Mouse (Mus musculus) stomach, embryonic 14.5 days (tissue): ENCODE results near the gene Atp6v1e2. TPM values are rescaled to one million over a fixed set of nuclear protein-coding genes. Genes with fewer than 3 reads are reported as not detected.

ENCODE experiments used
- ATAC-seq: fragments of 200-750 bp; cut with Nextera tagmentation; 2 replicates; pipeline ENCODE4 v1.8.0; 2017; ENCODE audit warnings: low read depth, moderate TSS enrichment; ENCODE audit not compliant: insufficient number of reproducible peaks, insufficient read depth, low FRiP score
- H3K27ac ChIP-seq: fragments of 300-500 bp; sonication (generic); 2 replicates; pipeline ENCODE4 v1.5.1; 2014; ENCODE audit warnings: mild to moderate bottlenecking, low read length, moderate library complexity, mixed read lengths
- H3K27me3 ChIP-seq: fragments of 300-500 bp; sonication (generic); 2 replicates; pipeline ENCODE4 v1.6.1; 2014; ENCODE audit warnings: low read length, control low read depth, mixed read lengths; ENCODE audit not compliant: control insufficient read depth, insufficient read depth
- H3K36me3 ChIP-seq: fragments of 300-500 bp; sonication (generic); 2 replicates; pipeline ENCODE4 v1.6.1; 2014; ENCODE audit warnings: mild to moderate bottlenecking, control low read depth, low read length, moderate library complexity, mixed read lengths; ENCODE audit not compliant: control insufficient read depth, insufficient read depth
- H3K4me1 ChIP-seq: fragments of 300-500 bp; sonication (generic); 2 replicates; pipeline ENCODE4 v1.6.1; 2014; ENCODE audit warnings: low read length, control low read depth, mixed read lengths; ENCODE audit not compliant: control insufficient read depth, insufficient read depth
- H3K4me2 ChIP-seq: fragments of 300-500 bp; sonication (generic); replicated peaks from 2 replicates; pipeline ENCODE4 v1.6.1; 2014; ENCODE audit warnings: low read depth, low read length, control low read depth
- H3K4me3 ChIP-seq: fragments of 300-500 bp; sonication (generic); 2 replicates; pipeline ENCODE4 v1.5.1; 2014; ENCODE audit warnings: low read depth, low read length, control low read depth
- H3K9ac ChIP-seq: fragments of 300-500 bp; sonication (generic); replicated peaks from 2 replicates; pipeline ENCODE4 v1.6.1; 2014; ENCODE audit warnings: low read depth, mild to moderate bottlenecking, control low read depth, low read length, moderate library complexity, mixed read lengths
- H3K9me3 ChIP-seq: fragments of 300-500 bp; sonication (generic); 2 replicates; pipeline ENCODE4 v1.6.1; 2016; ENCODE audit warnings: low read depth, low read length, control low read depth; ENCODE audit not compliant: control insufficient read depth
- WGBS: fragments of 180-500 bp; shearing (Covaris S2); extraction: QIAGEN DNeasy Blood & Tissue Kit; methylation state at CpG from one replicate; pipeline ENCODE4 v1.1.7; 2014; 5-methylcytosine and 5-hydroxymethylcytosine counted together
- polyA plus RNA-seq: library from polyadenylated mRNA; unstranded; fragments of >200 nt; fragmentation: Nextera tagmentation; extraction: Ambion mirVana; gene quantifications from 2 replicates; pipeline ENCODE4 v1.2.1, GENCODE M21; 2014

Gene Atp6v1e2
- polyA plus RNA-seq, 1 experiment from 2014 or later = not detected

DNA sequence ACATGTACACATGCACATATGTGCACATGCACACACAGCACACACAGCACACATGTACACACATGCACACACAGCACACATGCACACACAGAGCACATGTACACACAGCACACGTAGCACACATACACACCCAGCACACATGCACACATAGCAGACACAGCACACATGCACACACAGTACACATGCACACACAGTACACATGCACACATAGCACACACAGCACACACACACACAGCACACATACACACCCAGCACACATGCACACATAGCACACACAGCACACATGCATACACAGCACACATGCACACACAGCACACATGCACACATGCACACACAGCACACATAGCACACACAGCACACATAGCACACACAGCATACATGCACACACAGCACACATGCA is 33.5 kb upstream of the Atp6v1e2 start:
- peaks cover 3% of the 10 kb centered on the region; the same call in 1 of the 2 replicates for H3K36me3 ChIP-seq
- no peaks in the 10 kb centered on the region for H3K27me3 ChIP-seq
- H3K4me3 ChIP-seq = no peak overlapping the region
- H3K9me3 ChIP-seq = no peaks in the 10 kb centered on the region
- no peak overlapping the region for H3K9ac ChIP-seq
- no peak overlapping the region for H3K27ac ChIP-seq
- H3K4me1 ChIP-seq = peaks cover 3% of the 10 kb centered on the region; the same call in 1 of the 2 replicates
- no peak overlapping the region for H3K4me2 ChIP-seq
- no peak for ATAC-seq
- WGBS = 81% methylated on average over 1 of the region's 1 CpGs

DNA sequence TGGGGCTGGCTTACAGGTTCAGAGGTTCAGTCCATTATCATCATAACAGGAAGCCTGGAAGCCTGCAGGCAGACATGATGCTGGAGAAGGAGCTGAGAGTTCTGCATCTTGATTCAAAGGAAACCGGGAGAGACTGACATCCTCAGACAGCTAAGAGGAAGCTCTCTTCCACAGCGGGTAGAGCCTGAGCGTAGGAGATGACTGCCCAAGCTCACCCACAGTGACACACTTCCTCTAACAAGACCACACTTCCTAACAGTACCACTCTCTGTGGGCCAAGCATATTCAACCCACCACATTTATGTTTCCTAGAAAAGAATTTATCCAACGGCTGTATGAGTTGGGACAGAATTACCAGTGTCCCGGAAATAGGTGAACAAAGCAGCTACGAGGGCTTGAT is 30.8 kb upstream of the Atp6v1e2 start:
- H3K27me3 ChIP-seq = no peaks in the 10 kb centered on the region
- WGBS = 91% methylated on average over 6 of the region's 6 CpGs
- no peak overlapping the region for H3K4me3 ChIP-seq
- H3K27ac ChIP-seq = no peak overlapping the region
- H3K4me1 ChIP-seq = peaks cover 3% of the 10 kb centered on the region; the same call in 1 of the 2 replicates
- no peak for ATAC-seq
- peaks cover 8% of the 10 kb centered on the region; the same call in 1 of the 2 replicates for H3K36me3 ChIP-seq
- H3K9ac ChIP-seq = no peak overlapping the region
- no peaks in the 10 kb centered on the region for H3K9me3 ChIP-seq
- H3K4me2 ChIP-seq = no peak overlapping the region

DNA sequence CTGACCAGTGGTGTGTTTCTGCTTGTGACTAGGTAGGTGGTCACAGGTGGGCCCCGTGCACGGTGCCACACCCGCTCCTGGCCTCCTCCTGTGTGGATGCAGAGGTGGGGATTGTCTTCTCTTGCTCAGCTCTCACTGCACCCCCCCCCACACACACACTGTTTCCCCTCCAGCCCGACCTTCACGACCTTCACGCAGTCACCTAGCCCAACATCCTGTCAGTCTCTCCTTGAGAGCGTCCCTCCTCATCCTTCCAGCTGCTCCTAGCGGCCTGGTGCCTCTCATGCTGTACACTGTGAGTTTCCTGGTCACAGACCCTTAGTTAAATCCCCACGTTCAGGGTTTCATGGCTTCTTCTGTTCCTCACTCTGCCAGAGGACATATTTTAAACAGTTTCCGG is 28.7 kb upstream of the Atp6v1e2 start:
- H3K4me1 ChIP-seq = no peaks in the 10 kb centered on the region
- H3K9me3 ChIP-seq = no peaks in the 10 kb centered on the region
- no peak overlapping the region for H3K4me2 ChIP-seq
- no peak overlapping the region for H3K9ac ChIP-seq
- no peaks in the 10 kb centered on the region for H3K27me3 ChIP-seq
- no peak overlapping the region for H3K4me3 ChIP-seq
- peaks cover 8% of the 10 kb centered on the region; the same call in 1 of the 2 replicates for H3K36me3 ChIP-seq
- WGBS = 80% methylated on average over 10 of the region's 10 CpGs
- H3K27ac ChIP-seq = no peak overlapping the region
- no peak for ATAC-seq

DNA sequence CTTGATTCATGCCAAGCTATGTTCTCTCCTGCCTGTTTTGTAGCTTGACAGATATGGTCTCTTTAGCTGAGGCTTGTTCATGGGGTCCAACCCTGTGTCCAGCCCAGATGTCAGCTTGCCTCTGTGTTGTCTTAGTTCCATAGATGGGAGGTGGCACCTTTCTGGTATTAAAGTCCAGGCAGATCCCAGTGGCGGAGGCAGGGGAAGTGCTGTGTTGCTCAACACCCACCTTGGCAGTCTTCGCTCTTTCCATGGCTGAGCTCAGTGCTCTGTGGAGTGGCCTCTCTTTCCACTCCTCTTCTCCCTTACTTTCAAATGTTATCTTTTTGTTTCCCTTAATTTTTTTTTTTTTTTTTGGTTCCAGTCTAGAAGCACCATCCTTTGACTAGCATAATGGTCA is 25.4 kb upstream of the Atp6v1e2 start:
- Histone ChIP-seq H3K9me3 (no peaks in the 10 kb centered on the region), H3K4me1 (no peaks in the 10 kb centered on the region), H3K27ac (no peak overlapping the region), H3K27me3 (no peaks in the 10 kb centered on the region), H3K9ac (no peak overlapping the region), H3K4me3 (no peak overlapping the region), H3K36me3 (peaks cover 13% of the 10 kb centered on the region; the same call in 1 of the 2 replicates), H3K4me2 (no peak overlapping the region)
- WGBS = 90% methylated on average over 2 of the region's 2 CpGs
- ATAC-seq = no peak

DNA sequence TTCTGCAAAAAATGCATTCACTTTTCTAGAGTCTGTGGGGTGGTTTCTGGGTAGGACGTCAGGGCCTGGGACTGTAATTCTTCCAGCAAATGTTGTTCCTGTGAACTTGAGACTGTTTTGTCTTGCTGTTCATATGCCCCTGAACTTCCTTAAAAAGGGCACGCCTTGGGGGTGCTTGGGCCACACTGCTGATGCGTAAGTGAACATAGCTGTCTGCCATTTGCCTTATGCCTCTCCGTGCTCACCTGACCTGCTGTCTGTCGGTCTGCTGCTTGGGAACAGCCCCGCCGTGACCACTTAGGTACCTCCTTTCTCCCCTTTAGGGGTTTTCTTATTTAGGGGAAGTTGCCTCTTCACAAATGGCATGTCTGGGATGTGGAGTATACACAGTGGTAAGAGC is 24.2 kb upstream of the Atp6v1e2 start:
- no peaks in the 10 kb centered on the region for H3K27me3 ChIP-seq
- ATAC-seq = no peak
- no peak overlapping the region for H3K27ac ChIP-seq
- H3K9ac ChIP-seq = no peak overlapping the region
- H3K4me1 ChIP-seq = no peaks in the 10 kb centered on the region
- no peak overlapping the region for H3K4me2 ChIP-seq
- peaks cover 13% of the 10 kb centered on the region; the same call in 1 of the 2 replicates for H3K36me3 ChIP-seq
- H3K4me3 ChIP-seq = no peak overlapping the region
- 93% methylated on average over 7 of the region's 7 CpGs for WGBS
- H3K9me3 ChIP-seq = no peaks in the 10 kb centered on the region

DNA sequence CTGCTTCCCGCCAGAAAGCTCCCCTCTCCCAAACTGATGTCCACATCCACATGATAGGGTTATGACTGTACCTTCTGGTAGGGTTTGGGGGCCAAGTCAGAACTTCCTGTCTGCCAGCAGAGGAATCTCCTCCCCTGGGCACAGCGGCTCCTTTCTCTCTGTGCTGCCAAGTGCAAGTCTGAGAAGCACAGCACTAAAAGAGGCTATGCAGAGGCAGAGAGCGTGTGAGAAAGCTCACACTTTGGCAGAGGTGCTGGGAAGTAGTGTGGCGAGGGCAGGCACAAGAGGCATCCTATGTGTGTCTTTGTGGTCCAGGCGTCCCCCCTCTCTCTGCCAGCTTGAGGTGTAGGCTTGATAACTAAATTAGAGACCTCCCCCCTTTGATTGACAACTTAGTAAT is 23.3 kb upstream of the Atp6v1e2 start:
- Histone ChIP-seq H3K4me2 (no peak overlapping the region), H3K4me3 (no peak overlapping the region), H3K9me3 (no peaks in the 10 kb centered on the region), H3K36me3 (peaks cover 9% of the 10 kb centered on the region; the same call in 1 of the 2 replicates), H3K9ac (no peak overlapping the region), H3K27me3 (no peaks in the 10 kb centered on the region), H3K4me1 (no peaks in the 10 kb centered on the region), H3K27ac (no peak overlapping the region)
- no peak for ATAC-seq
- 79% methylated on average over 5 of the region's 5 CpGs for WGBS

DNA sequence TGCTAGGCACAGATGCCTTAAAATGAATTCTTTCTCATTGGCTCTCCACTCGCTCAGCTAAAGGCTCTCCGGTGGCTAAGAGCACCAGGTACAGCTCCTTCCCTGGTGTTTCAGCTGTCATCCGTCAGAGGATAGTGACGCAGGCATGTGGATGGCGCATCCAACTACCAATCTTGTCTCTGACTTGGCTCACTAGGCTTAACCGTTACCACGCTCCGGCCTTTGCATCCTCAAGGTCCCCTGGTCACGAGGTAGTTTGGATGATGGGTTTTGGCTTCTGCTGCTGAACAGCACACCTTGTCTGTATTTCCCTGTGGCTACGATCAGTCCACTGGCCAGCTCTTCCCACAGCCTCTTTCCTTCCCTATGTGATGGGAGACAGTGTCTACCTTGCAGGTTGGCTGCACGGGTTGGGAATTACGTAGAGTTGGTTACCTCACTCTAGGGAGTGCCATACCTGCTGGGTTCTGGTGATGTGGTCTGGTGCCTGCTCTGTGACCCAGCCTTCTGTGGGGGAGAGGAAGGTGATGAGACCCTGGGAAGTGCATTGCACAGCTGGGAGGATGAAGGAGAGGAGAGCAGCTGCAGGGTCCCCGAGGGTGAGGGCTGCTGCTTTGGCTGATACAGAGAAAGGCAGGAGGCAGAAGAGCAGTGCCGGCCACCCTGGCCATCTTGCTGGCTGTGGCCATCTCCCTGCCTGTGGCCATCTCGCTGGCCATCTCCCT is 22.5 kb upstream of the Atp6v1e2 start:
- no peak overlapping the region for H3K9ac ChIP-seq
- 93% methylated on average over 15 of the region's 15 CpGs for WGBS

DNA sequence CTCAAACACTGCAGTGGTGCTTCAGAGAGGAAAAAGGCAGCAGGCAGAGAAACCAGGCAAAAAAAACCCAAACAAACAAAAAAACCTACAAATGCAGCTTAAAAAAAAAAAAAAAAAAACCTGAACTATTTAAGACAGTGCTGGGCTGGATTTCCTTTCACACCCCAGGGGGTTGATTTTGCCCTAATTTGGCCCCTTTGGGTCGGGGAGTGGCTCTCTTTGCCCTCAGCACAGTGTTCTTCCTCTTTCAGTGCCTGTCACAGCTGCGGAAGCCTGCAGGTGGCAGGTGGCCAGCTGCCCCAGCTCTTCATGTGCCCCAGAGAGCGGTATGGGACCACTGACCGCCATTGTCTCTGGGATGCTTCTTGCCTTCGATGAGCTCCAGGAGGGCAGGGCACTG is 21.9 kb upstream of the Atp6v1e2 start:
- Histone ChIP-seq H3K9ac (no peak overlapping the region), H3K4me2 (no peak overlapping the region), H3K36me3 (peaks cover 8% of the 10 kb centered on the region; the same call in 1 of the 2 replicates), H3K27me3 (no peaks in the 10 kb centered on the region), H3K9me3 (no peaks in the 10 kb centered on the region), H3K4me3 (no peak overlapping the region), H3K4me1 (peaks cover 12% of the 10 kb centered on the region; the same call in 1 of the 2 replicates), H3K27ac (no peak overlapping the region)
- 69% methylated on average over 5 of the region's 5 CpGs for WGBS
- no peak for ATAC-seq

More for the DNA sequence above, 22.5 kb upstream of the Atp6v1e2 start:
- no peaks in the 10 kb centered on the region for H3K27me3 ChIP-seq
- H3K4me3 ChIP-seq = no peak overlapping the region
- peaks cover 6% of the 10 kb centered on the region; the same call in 1 of the 2 replicates for H3K4me1 ChIP-seq
- no peaks in the 10 kb centered on the region for H3K9me3 ChIP-seq
- no peak for ATAC-seq
- H3K4me2 ChIP-seq = no peak overlapping the region
- no peak overlapping the region for H3K27ac ChIP-seq
- H3K36me3 ChIP-seq = peaks cover 8% of the 10 kb centered on the region; the same call in 1 of the 2 replicates
